24 mouse cellular contexts compared by ENCODE assay signal in the genomic region with DNA sequence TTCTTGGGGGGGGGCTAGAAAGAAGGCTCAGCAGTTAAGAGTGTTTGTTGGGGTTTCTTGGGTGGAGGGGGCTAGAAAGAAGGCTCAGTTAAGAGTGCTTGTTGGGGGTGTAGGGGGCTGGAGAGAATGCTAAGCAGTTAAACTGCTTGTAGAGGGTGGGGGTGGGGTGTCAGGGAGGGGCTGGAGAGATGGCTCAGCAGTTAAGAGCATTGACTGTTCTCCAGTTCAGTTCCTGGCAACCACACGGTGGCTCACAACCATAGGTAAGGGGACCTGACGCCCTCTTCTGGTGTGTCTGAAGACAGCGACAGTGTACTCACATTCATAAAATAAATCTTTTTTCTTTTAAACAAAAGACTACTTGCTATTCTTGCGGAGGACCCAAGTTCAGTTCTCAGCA. TPM values are rescaled to one million over a fixed set of nuclear protein-coding genes. Genes with fewer than 3 reads are reported as not detected.
"Had no signal": no experiment of that assay in that cellular context is flagged by ENCODE, and none has a peak within 500 bp of the region (broad histone marks: within the 10 kb centered on the region; RNA-seq: fewer than 3 reads in every experiment).

No protein-coding gene starts in this region.

- H3K9ac ChIP-seq: liver, embryonic 13.5 days; lung, embryonic 15.5 days; midbrain, embryonic 13.5 days; neural tube, embryonic 13.5 days had no signal

- H3K4me3 ChIP-seq: layer of hippocampus, adult 2 months; left cerebral cortex, adult 2 months; liver, embryonic 13.5 days; lung, embryonic 15.5 days; megakaryocyte, embryonic 14.5 days; midbrain, embryonic 10.5 days; midbrain, embryonic 13.5 days; myocyte; neural tube, embryonic 13.5 days had no signal

- H3K4me1 ChIP-seq: liver, embryonic 13.5 days; lung, embryonic 15.5 days; midbrain, embryonic 13.5 days; neural tube, embryonic 13.5 days had no signal

- H3K9me3 ChIP-seq: liver, embryonic 13.5 days; lung, embryonic 15.5 days; megakaryocyte, embryonic 14.5 days; midbrain, embryonic 10.5 days; midbrain, embryonic 13.5 days; neural tube, embryonic 13.5 days had no signal

- DNase-seq: kidney, adult 18-20 months; kidney, adult 9 months; kidney, postnatal 25 days; layer of hippocampus, adult 9-11 months; liver, embryonic 13.5 days; lung, postnatal 10 days; lung, postnatal 36 days; retina, postnatal 1 day; right cerebral cortex, postnatal 25 days; thymus, postnatal 25 days had no signal

- ATAC-seq: intestine, embryonic 16.5 days; midbrain, embryonic 13.5 days; midbrain, embryonic 16.5 days had no signal

- H3K27ac ChIP-seq: kidney, postnatal 0 days; layer of hippocampus, adult 2 months; left cerebral cortex, adult 2 months; liver, embryonic 13.5 days; lung, embryonic 15.5 days; midbrain, embryonic 10.5 days; midbrain, embryonic 13.5 days; neural tube, embryonic 13.5 days had no signal

- H3K36me3 ChIP-seq: liver, embryonic 13.5 days; lung, embryonic 15.5 days; midbrain, embryonic 10.5 days; midbrain, embryonic 13.5 days; neural tube, embryonic 13.5 days had no signal

- H3K4me2 ChIP-seq: liver, embryonic 13.5 days; lung, embryonic 15.5 days; midbrain, embryonic 13.5 days; neural tube, embryonic 13.5 days had no signal

- H3K27me3 ChIP-seq: liver, embryonic 13.5 days; lung, embryonic 15.5 days; megakaryocyte, embryonic 14.5 days; midbrain, embryonic 13.5 days; neural tube, embryonic 13.5 days had no signal

RNA-seq across cellular contexts. Expression of a gene that starts 28.8 kb away (rescaled TPM):
- polyA plus RNA-seq: large intestine, adult 2 months; liver, adult 2 months; myocyte; spleen, adult 2 months had no signal
